8 mouse cellular contexts compared by ENCODE assay signal in genomic region chr4:32530921-32531846, GRCm38 (mm10).
DNase-seq lines count a peak whose midpoint lies in the region; ATAC-seq lines count a peak whose summit lies in the region.

No protein-coding gene starts in this region.

- ATAC-seq in limb, embryonic 11.5 days (ENCODE audit: insufficient number of reproducible peaks, low FRiP score, low TSS enrichment, low read depth): peak; percentile 73
- peak; percentile 90 for ATAC-seq in neural tube, embryonic 11.5 days (ENCODE audit: insufficient read depth, low FRiP score, low TSS enrichment)

- 19% methylated on average over 28 of the region's 28 CpGs for WGBS in limb, embryonic 11.5 days
- WGBS in neural tube, embryonic 11.5 days: 19% methylated on average over 28 of the region's 28 CpGs

- H3K9me3 ChIP-seq in limb, embryonic 11.5 days (ENCODE audit: control insufficient read depth, low read length): no peaks in the 10 kb centered on the region
- no peaks in the 10 kb centered on the region for H3K9me3 ChIP-seq in neural tube, embryonic 11.5 days (ENCODE audit: control insufficient read depth, low read length)

- peak overlapping the region; percentile 18; the same call in 1 of the 2 replicates for H3K4me3 ChIP-seq in limb, embryonic 11.5 days (ENCODE audit: low read depth, low read length)
- no peak overlapping the region for H3K4me3 ChIP-seq in neural tube, embryonic 11.5 days (ENCODE audit: low read depth, low read length)

- H3K27ac ChIP-seq in limb, embryonic 11.5 days (replicated peaks; ENCODE audit: low read depth, low read length): peak overlapping the region; percentile 70
- peak overlapping the region; percentile 79 for H3K27ac ChIP-seq in neural tube, embryonic 11.5 days (ENCODE audit: low read depth, low read length)

- peak; percentile 15 to 65 for DNase-seq in adrenal gland, adult (ENCODE audit: inconsistent age in 2 of 2, low spot score in 1 of 2)
- no peak for DNase-seq in adrenal gland, postnatal 4 days (ENCODE audit: low spot score in 2 of 2)
- DNase-seq in embryo, embryonic 10.5 days (ENCODE audit: low spot score): peak; percentile 78
- peak; percentile 48 to 56 for DNase-seq in heart, adult 18-20 months
- DNase-seq in kidney, adult 11 months: peak; percentile 46
- DNase-seq in limb, embryonic 11.5 days (ENCODE audit: low spot score): peak; percentile 65
- DNase-seq in neural tube, embryonic 11.5 days (ENCODE audit: low spot score): peak; percentile 83
- no peak for DNase-seq in thymus, postnatal 0 days (ENCODE audit: low spot score)

- H3K4me1 ChIP-seq in limb, embryonic 11.5 days (ENCODE audit: control insufficient read depth, insufficient read depth, low read length): peaks cover 38% of the 10 kb centered on the region
- peaks cover 50% of the 10 kb centered on the region for H3K4me1 ChIP-seq in neural tube, embryonic 11.5 days (ENCODE audit: control insufficient read depth, insufficient read depth, low read length)

- 0 out of 2 replicates have a peak overlapping the region, but pooled peaks have one; percentile 37 for H3K9ac ChIP-seq in limb, embryonic 11.5 days (ENCODE audit: low read length)
- peak overlapping the region; percentile 44 for H3K9ac ChIP-seq in neural tube, embryonic 11.5 days (ENCODE audit: low read length)

- H3K4me2 ChIP-seq in limb, embryonic 11.5 days (ENCODE audit: low read depth, severe bottlenecking): peak overlapping the region; percentile 46
- H3K4me2 ChIP-seq in neural tube, embryonic 11.5 days (ENCODE audit: low read depth): peak overlapping the region; percentile 39

- H3K36me3 ChIP-seq in limb, embryonic 11.5 days (ENCODE audit: control insufficient read depth, insufficient read depth, low read length): no peaks in the 10 kb centered on the region
- no peaks in the 10 kb centered on the region for H3K36me3 ChIP-seq in neural tube, embryonic 11.5 days (ENCODE audit: control insufficient read depth, insufficient read depth, low read length)

- H3K27me3 ChIP-seq in limb, embryonic 11.5 days (ENCODE audit: control insufficient read depth, insufficient read depth, low read length): no peaks in the 10 kb centered on the region
- H3K27me3 ChIP-seq in neural tube, embryonic 11.5 days (ENCODE audit: control insufficient read depth, insufficient read depth, low read length): no peaks in the 10 kb centered on the region

Comparison
In these comparisons a context has a peak if more than half of its experiments do, and no peak if none do; other contexts are left out.
1. DNase-seq: peak in adrenal gland, adult (2 of 2), embryo, embryonic 10.5 days (single experiment), heart, adult 18-20 months (2 of 2), kidney, adult 11 months (single experiment), limb, embryonic 11.5 days (single experiment) and neural tube, embryonic 11.5 days (single experiment); none in adrenal gland, postnatal 4 days (0 of 2) and thymus, postnatal 0 days (single experiment).